Comparison of ENCODE assay signal across 13 mouse cellular contexts in genomic region chr3:141549661-141550060, GRCm38 (mm10).
DNase-seq lines count a peak whose midpoint lies in the region; ATAC-seq lines count a peak whose summit lies in the region.
"Had no signal": no experiment of that assay in that cellular context is flagged by ENCODE, and none has a peak within 500 bp of the region (broad histone marks: within the 10 kb centered on the region; RNA-seq: fewer than 3 reads in every experiment).

No protein-coding gene starts in this region.

- H3K36me3 ChIP-seq in heart, embryonic 11.5 days (ENCODE audit: control insufficient read depth, insufficient read depth, low read length), result no peaks in the 10 kb centered on the region
- no peaks in the 10 kb centered on the region for H3K36me3 ChIP-seq in forebrain, embryonic 13.5 days (ENCODE audit: poor library complexity, severe bottlenecking)
- H3K36me3 ChIP-seq: embryonic facial prominence, embryonic 15.5 days had no signal

- no peak overlapping the region for H3K9ac ChIP-seq in heart, embryonic 11.5 days (ENCODE audit: low read depth, low read length)
- no peak overlapping the region for H3K9ac ChIP-seq in forebrain, embryonic 13.5 days
- H3K9ac ChIP-seq: embryonic facial prominence, embryonic 15.5 days; liver, embryonic 14.5 days had no signal

- no peaks in the 10 kb centered on the region for H3K4me1 ChIP-seq in heart, embryonic 11.5 days (ENCODE audit: control insufficient read depth, insufficient read depth, low read length)
- H3K4me1 ChIP-seq in forebrain, embryonic 13.5 days, result peaks cover 11% of the 10 kb centered on the region
- H3K4me1 ChIP-seq: embryonic facial prominence, embryonic 15.5 days had no signal

- H3K4me2 ChIP-seq in heart, embryonic 11.5 days, result no peak overlapping the region
- no peak overlapping the region for H3K4me2 ChIP-seq in forebrain, embryonic 13.5 days
- H3K4me2 ChIP-seq: embryonic facial prominence, embryonic 15.5 days had no signal

- H3K4me3 ChIP-seq in heart, embryonic 11.5 days (ENCODE audit: low read depth, low read length), result no peak overlapping the region
- H3K4me3 ChIP-seq in forebrain, embryonic 13.5 days, result no peak overlapping the region
- H3K4me3 ChIP-seq: embryonic facial prominence, embryonic 15.5 days; myocyte had no signal

- H3K27me3 ChIP-seq in heart, embryonic 11.5 days (ENCODE audit: control insufficient read depth, insufficient read depth, low read length), result no peaks in the 10 kb centered on the region
- H3K27me3 ChIP-seq in forebrain, embryonic 13.5 days, result no peaks in the 10 kb centered on the region
- H3K27me3 ChIP-seq: embryonic facial prominence, embryonic 15.5 days had no signal

- H3K27ac ChIP-seq in heart, embryonic 11.5 days (ENCODE audit: low read depth, low read length), result 0 out of 2 replicates have a peak overlapping the region, but pooled peaks have one; percentile 25
- H3K27ac ChIP-seq in forebrain, embryonic 13.5 days, result no peak overlapping the region
- H3K27ac ChIP-seq: embryonic facial prominence, embryonic 15.5 days; liver, embryonic 14.5 days had no signal

- WGBS in heart, embryonic 11.5 days (ENCODE audit: insufficient replicate concordance), result 19% methylated on average over 3 of the region's 3 CpGs
- 20% methylated on average over 3 of the region's 3 CpGs for WGBS in forebrain, embryonic 13.5 days

- H3K9me3 ChIP-seq in heart, embryonic 11.5 days (replicated peaks; ENCODE audit: control insufficient read depth, low read length), result no peaks in the 10 kb centered on the region
- H3K9me3 ChIP-seq in forebrain, embryonic 13.5 days (replicated peaks), result no peaks in the 10 kb centered on the region
- H3K9me3 ChIP-seq: embryonic facial prominence, embryonic 15.5 days had no signal

- DNase-seq in heart, adult 18-20 months, result no peak
- peak; percentile 8 for DNase-seq in right cerebral cortex, adult 18-20 months
- no peak for DNase-seq in right cerebral cortex, postnatal 36 days (ENCODE audit: low spot score in 2 of 2)
- peak; percentile 16 for DNase-seq in telencephalon, adult 2 months (ENCODE audit: low read depth, low spot score)
- DNase-seq in gastrocnemius, adult 18-20 months (ENCODE audit: low spot score), result no peak
- no peak for DNase-seq in adrenal gland, postnatal 14 days
- DNase-seq: kidney, postnatal 14 days; thymus, postnatal 4 days had no signal

- ATAC-seq in heart, embryonic 11.5 days (replicated peaks; ENCODE audit: insufficient number of reproducible peaks, low FRiP score, low TSS enrichment), result no peak
- 0 out of 2 replicates have a peak, but pooled peaks have one; percentile 48 for ATAC-seq in forebrain, embryonic 13.5 days

Comparison
In these comparisons a context has a peak if more than half of its experiments do, and no peak if none do; other contexts are left out.
1. DNase-seq: peak in right cerebral cortex, adult 18-20 months (single experiment) and telencephalon, adult 2 months (single experiment); none in heart, adult 18-20 months (0 of 2), right cerebral cortex, postnatal 36 days (0 of 2), gastrocnemius, adult 18-20 months (single experiment) and adrenal gland, postnatal 14 days (single experiment).